Mouse (Mus musculus): ENCODE measurements around the gene Agtr1b. TPM values are rescaled to one million over a fixed set of nuclear protein-coding genes. Genes with fewer than 3 reads are reported as not detected.

Agtr1b gene
- not detected for total RNA-seq (2022)

DNA sequence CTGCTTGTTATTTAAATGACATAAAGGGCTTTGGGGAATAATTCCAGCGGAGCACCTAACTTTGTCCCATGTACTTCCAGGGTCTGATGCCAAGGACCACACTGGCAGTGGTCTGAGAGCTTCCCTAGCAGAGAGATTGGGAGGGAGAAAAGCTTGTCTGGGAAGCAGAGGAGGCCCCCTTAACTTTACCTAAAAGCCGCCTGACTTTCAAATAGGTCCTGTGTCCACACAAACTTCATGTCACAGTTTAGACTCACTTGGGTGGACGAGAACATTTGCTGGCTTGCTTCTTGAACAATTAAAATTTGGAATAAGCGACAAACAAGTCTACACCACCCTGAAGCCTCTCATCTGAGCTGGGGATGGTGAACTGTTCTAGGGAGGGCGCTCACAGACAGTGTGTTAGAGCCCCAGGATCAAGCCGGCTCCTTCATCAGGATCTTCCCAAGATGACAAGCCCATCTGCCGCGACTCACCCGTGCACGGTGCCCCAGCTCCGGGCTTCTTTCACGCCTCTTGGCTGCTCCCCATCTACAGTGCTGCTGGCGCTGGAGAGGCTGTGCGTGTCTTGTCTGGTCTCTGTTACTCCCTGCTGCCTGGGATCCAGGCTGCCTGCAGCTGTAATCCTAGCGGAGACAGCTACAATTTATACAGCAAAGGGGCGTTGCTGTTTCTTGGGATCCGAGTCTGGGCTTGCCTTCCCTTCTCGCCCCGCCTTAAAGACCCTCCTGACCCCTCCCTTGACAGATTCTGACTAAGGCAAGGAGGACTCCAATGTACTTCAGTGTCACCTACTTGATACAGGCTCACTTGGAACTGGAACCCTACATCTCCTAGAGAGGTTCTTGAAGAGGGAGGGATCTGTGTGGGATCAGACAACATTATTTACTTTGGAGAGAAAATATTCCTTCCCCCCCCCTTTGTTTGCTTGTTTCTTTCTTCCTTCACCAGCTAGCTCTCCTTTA, at the start of gene Agtr1b:
Gene Agtr1b (minus strand): TSS at position 620 of the 965 bp plus-strand sequence.
- DNase-seq (ENCODE audit: low spot score), result no peak

GRCm38 (mm10) chr3:20353598-20353997, 13.4 kb downstream of the Agtr1b start:
- no peak for DNase-seq (ENCODE audit: low spot score)

DNA sequence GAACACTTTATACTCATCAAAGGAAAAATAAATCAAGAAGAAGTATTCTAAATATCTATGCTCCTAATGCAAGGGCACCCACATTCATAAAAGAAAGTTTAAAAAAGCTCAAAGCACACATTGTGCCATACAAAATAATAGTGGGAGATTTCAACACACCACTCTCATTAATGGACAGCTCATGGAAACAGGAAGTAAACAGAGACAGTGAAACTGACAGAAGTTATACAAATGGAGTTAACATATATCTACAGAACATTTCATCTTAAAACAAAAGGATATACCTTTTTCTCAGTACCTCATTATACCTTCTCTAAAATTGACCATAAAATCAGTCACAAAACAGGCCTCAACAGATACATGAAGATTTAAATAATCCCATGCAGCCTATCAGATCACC, 18.8 kb downstream of the Agtr1b start:
- DNase-seq (ENCODE audit: low spot score), result no peak

DNA sequence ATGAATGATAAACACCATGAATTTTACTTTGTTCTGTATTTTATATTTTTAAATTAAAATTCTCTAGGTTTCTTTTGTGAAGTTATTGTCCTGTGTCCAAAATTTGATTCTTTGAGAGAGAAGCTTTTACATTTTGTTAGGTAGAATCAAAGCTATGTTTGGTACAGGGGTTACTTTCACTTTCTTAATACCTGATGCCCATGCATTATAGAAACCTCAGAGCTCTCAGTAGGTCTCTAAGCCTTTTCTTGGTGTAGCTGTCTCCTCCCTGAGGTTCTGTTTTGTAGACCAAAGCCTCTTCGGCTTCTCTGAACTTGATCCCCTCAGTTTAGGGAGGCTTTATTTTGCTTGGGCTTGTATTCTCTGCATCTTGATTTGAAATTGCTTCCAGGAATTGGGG, 26.6 kb downstream of the Agtr1b start:
- no peak for DNase-seq (ENCODE audit: low spot score)

- no peak for DNase-seq (ENCODE audit: low spot score)
These were observed 32.3 kb downstream of the Agtr1b start for GRCm38 (mm10) chr3:20334681-20335080.

DNA sequence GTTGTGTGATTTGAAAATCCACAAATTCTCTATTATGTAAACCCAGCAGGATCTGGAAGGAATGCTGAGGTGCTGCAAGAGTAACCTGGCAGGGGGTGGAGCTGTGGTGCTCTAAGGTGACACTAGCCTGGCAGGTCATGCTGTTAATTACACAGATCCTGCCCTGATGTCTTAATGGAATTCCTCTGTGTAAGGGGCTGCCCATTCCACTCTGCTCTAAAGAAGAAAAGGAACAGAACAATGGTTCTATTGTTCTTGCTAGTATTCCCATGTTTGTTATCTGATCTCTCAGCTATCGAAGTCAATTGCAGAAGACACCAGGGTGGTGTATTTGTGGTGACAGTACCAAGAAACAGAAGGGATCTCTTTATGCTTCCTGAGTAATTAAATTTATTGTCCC, 49.7 kb downstream of the Agtr1b start:
- no peak for DNase-seq (ENCODE audit: low spot score)

- DNase-seq (ENCODE audit: low spot score), result no peak
These were observed 57.8 kb downstream of the Agtr1b start for GRCm38 (mm10) chr3:20309142-20309541.

- no peak for DNase-seq (ENCODE audit: low spot score)
These were observed 59.7 kb downstream of the Agtr1b start for GRCm38 (mm10) chr3:20307256-20307655.

DNA sequence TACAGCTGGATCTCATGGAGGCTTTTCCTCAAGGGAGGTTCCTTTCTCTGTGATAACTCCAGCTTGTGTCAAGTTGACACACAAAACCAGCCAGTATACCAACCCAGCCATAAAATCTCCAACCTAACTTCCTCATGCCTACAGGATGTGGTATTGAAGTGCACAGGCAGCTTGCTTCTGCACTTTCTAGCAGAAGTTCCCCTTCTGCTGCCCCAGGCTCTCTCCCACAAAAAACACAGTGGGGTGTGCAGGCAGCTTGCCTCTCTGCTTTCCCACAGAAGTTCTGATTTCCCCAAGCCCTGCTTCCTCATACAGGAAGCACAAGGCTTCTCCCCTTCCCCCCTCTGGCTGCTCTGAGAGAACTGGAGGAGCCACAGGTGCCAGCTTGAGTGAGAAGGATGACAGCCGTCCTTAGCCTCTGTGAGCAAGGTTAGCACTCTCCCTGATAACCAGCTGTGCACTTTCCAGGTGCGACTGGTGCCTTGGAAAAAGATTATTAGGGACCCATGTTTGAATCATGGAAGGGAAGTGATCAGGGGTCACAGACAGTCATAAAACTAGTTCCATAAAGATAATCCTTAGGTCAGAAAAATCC, 62.1 kb downstream of the Agtr1b start:
- peak; percentile 24 for DNase-seq (ENCODE audit: low spot score)

DNA sequence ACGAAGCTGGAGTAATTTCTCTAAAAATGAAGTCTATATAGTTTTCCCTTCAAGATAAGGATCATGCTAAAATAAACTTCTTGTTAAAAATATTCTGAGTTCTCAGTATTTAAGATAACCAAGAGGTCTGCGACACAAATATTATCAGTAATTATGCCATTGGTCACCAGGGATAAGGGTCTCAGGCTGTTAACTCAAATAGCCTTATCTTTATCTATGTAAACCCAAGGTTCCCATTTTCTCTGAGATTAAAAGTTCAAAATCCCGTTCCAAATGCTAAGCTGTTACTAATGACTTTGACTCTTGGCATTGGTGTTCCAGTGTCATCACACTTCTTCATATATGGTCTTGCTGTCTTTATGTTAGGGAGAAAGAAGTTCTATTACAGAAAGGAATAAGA, 71.4 kb downstream of the Agtr1b start:
- DNase-seq (ENCODE audit: low spot score), result no peak

DNA sequence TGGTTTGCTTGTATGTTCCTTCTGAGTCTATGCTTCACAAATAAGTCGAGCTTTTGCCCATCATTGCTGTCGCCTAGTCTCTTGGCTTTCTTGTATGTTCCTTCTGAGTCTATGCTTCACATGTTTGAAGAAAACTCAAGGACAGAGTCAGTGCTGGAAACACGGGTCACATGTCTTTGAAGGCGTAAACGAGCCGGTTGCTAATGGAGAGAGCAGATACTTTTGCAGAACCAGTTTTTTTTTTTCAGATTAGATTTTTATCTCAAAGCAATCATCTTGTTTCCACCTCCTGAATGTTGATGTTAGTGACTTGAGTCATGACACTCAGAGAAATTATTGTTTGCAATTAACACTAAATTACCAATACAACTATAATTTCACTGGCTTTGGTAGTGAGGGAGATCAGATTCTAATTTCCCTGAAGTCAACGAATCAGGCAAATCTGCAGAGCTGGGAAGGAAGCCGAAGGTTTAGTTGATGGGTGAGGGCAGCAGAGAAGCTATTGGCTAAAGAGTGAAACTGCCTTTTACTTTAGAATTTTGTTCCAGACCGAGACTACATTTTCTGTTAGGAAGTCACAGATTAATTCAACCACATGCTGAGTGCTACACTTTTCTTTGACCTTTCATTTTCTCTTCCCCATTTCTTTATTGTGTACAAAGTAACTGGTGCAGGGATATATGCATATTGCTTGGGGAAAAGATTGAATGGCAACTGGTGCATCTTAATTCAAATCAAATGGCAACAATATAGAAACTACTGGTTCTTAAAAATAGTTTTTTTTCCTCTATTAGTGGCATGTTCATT, 72.2 kb downstream of the Agtr1b start:
- DNase-seq (ENCODE audit: low spot score), result peak; percentile 21

GRCm38 (mm10) chr3:20291370-20291769, 75.6 kb downstream of the Agtr1b start:
- no peak for DNase-seq (ENCODE audit: low spot score)

DNA sequence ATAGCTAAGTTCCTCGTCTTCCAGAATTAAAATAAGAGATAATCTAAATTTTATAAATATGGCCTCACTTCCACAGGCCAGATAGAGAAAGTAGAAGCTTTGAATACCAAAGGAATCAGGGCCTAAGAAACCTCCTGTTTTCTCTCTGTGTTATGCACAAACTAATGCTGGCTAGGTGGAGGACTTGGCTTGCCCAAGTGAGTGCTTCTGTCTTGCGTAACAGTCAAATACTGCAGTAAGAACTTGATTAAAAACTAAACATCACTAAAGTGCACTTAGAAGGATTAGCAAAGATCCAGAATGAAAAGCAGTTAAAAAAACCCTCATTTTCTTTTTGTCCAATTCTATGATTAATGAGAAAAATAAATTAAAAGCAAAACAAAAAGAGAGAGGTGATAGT, 78.2 kb downstream of the Agtr1b start:
- DNase-seq (ENCODE audit: low spot score), result no peak

DNA sequence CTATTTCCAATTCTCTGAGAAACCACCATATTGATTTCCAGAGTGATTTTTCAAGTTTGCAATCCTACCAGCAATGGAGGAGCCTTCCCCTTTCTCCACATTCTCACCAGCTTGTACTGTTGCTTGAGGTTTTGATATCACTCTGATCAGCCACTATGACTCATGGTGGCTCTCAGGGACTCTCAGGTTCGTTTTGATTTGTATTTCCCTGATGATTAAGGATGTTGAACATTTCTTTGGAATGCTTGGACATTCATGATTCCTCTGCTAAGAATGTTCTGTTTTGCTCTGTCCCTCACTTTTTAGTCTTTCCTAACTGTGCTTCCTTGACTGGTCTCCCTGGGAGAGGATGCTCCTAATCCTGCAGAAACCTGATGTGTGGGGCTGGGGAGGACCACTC, 85.2 kb downstream of the Agtr1b start:
- no peak for DNase-seq (ENCODE audit: low spot score)

DNA sequence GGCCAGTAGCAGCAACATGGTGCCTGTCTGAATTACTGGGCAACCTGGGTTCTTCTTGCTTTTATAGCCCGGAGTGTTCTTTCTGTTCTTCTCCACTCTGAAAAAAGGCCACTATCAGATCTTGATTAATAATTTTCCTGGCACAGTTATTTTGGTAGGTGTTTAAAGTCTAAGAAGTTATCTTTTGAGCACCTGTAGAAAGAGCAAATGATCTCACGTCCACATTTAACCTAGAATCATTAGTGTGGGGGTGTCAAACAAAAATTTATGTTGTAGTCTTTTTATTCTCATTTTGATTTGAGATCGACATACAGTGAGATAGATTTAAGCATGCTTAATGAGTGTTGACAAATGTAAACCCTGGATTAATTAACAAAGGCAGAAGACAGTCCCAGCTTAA, 91.3 kb downstream of the Agtr1b start, which contains the start of gene Cpb1:
Gene Cpb1 (minus strand): TSS at position 101 of the 400 bp plus-strand sequence.
- no peak for DNase-seq (ENCODE audit: low spot score)

Other genes with a start within 250 kb of the Agtr1b start
- gene Gyg, start 211.9 kb downstream of the Agtr1b start, total RNA-seq (2022), result 100 to 1,000 TPM; 159 to 174 (median 169) TPM
- gene Cpa3, start 125.0 kb downstream of the Agtr1b start, total RNA-seq (2022), result 1 to 10 TPM in 1 of 4 experiments, under 1 TPM in 3; 0.66 to 1.6 (median 0.88) TPM
- not detected for gene Cpb1, start 91.4 kb downstream of the Agtr1b start, total RNA-seq (2022)

Data from heart, adult 8-10 months (tissue).